Mouse (Mus musculus): ENCODE measurements around the gene Trpm3. TPM values are rescaled to one million over a fixed set of nuclear protein-coding genes. Genes with fewer than 3 reads are reported as not detected.

Gene Trpm3
- total and polyA plus RNA-seq, 2 experiments from 2014 or later = 19.1 to 64.7 TPM

DNA sequence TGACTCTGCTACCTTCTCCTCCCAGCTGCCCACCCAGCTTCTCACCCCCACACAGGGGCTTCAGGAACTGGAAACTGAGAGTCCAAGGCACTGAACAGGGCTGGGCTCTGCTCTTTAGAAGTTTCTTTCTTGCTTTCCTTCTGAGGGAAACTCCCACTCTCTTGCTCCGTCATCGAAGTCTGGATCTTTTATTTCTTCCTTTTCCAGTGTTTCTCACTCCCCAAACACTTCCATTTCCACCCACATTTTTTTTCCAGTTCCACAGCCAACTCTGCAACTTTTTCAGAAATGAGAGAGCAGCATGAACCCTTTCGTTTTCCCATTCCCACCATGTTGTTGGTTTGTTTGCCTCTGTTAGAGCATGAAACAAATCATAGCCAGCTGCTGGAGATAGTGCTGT is 650.9 kb downstream of the Trpm3 start:
- TF ChIP-seq CTCF (IDR thresholded peaks at IDR 0.05) = no peak
- Histone ChIP-seq H3K4me1 (ENCODE audit: insufficient read depth, low read length) (no peaks in the 10 kb centered on the region), H3K27me3 (ENCODE audit: insufficient read depth, low read length) (no peaks in the 10 kb centered on the region), H3K4me3 (ENCODE audit: low read depth, low read length) (no peak overlapping the region), H3K9me3 (ENCODE audit: low read length) (no peaks in the 10 kb centered on the region), H3K4me2 (ENCODE audit: low read depth, low read length, poor library complexity, severe bottlenecking) (no peak overlapping the region), H3K9ac (replicated peaks; ENCODE audit: low read length, poor library complexity, severe bottlenecking) (no peak overlapping the region), H3K36me3 (ENCODE audit: insufficient read depth, low read length) (no peaks in the 10 kb centered on the region), H3K27ac (ENCODE audit: low read depth, low read length) (no peak overlapping the region)
- ATAC-seq (ENCODE audit: low FRiP score) (no peak), DNase-seq (ENCODE audit: low spot score) (no peak)
- WGBS = 92% methylated on average over 3 of the region's 3 CpGs

- ATAC-seq (ENCODE audit: low FRiP score) = no peak
- no peak overlapping the region for H3K27ac ChIP-seq (ENCODE audit: low read depth, low read length)
- no peak for TF ChIP-seq CTCF (IDR thresholded peaks at IDR 0.05)
- no peaks in the 10 kb centered on the region for H3K36me3 ChIP-seq (ENCODE audit: insufficient read depth, low read length)
- H3K4me3 ChIP-seq (ENCODE audit: low read depth, low read length) = no peak overlapping the region
- H3K4me2 ChIP-seq (ENCODE audit: low read depth, low read length, poor library complexity, severe bottlenecking) = no peak overlapping the region
- no peaks in the 10 kb centered on the region for H3K9me3 ChIP-seq (ENCODE audit: low read length)
- no peak for DNase-seq (ENCODE audit: low spot score)
- WGBS = 94% methylated on average over 2 of the region's 2 CpGs
- no peaks in the 10 kb centered on the region for H3K4me1 ChIP-seq (ENCODE audit: insufficient read depth, low read length)
- H3K9ac ChIP-seq (replicated peaks; ENCODE audit: low read length, poor library complexity, severe bottlenecking) = no peak overlapping the region
- no peaks in the 10 kb centered on the region for H3K27me3 ChIP-seq (ENCODE audit: insufficient read depth, low read length)
These were observed 658.1 kb downstream of the Trpm3 start for GRCm38 (mm10) chr19:22796996-22797395.

- peak; percentile 23 for DNase-seq (ENCODE audit: low spot score)
These were observed 661.6 kb downstream of the Trpm3 start for GRCm38 (mm10) chr19:22800471-22800870.

GRCm38 (mm10) chr19:22803396-22803795 is 664.5 kb downstream of the Trpm3 start:
- Histone ChIP-seq H3K27me3 (ENCODE audit: insufficient read depth, low read length) (no peaks in the 10 kb centered on the region), H3K4me2 (ENCODE audit: low read depth, low read length, poor library complexity, severe bottlenecking) (no peak overlapping the region), H3K27ac (ENCODE audit: low read depth, low read length) (no peak overlapping the region), H3K4me1 (ENCODE audit: insufficient read depth, low read length) (no peaks in the 10 kb centered on the region), H3K4me3 (ENCODE audit: low read depth, low read length) (no peak overlapping the region), H3K9ac (replicated peaks; ENCODE audit: low read length, poor library complexity, severe bottlenecking) (no peak overlapping the region), H3K36me3 (ENCODE audit: insufficient read depth, low read length) (no peaks in the 10 kb centered on the region), H3K9me3 (ENCODE audit: low read length) (no peaks in the 10 kb centered on the region)
- DNase-seq (ENCODE audit: low spot score) (no peak), ATAC-seq (ENCODE audit: low FRiP score) (no peak)
- no peak for TF ChIP-seq CTCF (IDR thresholded peaks at IDR 0.05)

More at GRCm38 (mm10) chr19:22800471-22800870, 661.6 kb downstream of the Trpm3 start:
- Histone ChIP-seq H3K27ac (ENCODE audit: low read depth, low read length) (no peak overlapping the region), H3K27me3 (ENCODE audit: insufficient read depth, low read length) (no peaks in the 10 kb centered on the region), H3K9me3 (ENCODE audit: low read length) (no peaks in the 10 kb centered on the region), H3K4me2 (ENCODE audit: low read depth, low read length, poor library complexity, severe bottlenecking) (no peak overlapping the region), H3K36me3 (ENCODE audit: insufficient read depth, low read length) (no peaks in the 10 kb centered on the region), H3K9ac (replicated peaks; ENCODE audit: low read length, poor library complexity, severe bottlenecking) (no peak overlapping the region), H3K4me3 (ENCODE audit: low read depth, low read length) (no peak overlapping the region), H3K4me1 (ENCODE audit: insufficient read depth, low read length) (no peaks in the 10 kb centered on the region)
- WGBS = 35% methylated on average over 5 of the region's 5 CpGs
- no peak for ATAC-seq (ENCODE audit: low FRiP score)
- TF ChIP-seq CTCF (IDR thresholded peaks at IDR 0.05) = no peak

DNA sequence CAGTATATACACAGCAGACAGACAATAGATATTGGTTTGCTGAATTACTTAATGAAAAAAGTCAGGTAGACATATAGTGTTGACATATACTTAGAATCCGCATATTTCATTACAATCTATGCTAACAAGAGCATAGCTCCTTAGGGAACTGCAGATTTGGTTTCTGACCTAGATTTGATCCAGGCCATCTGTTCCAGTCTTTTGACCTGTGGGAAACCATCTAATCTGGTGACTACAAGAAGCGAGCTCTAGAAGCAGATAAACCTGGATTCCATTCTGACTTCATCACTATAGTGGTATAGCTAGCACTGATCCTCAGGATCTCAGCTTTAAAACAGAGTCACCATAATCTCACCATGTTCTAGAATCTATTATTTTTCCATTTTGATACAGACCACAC is 665.5 kb downstream of the Trpm3 start:
- Histone ChIP-seq H3K9me3 (ENCODE audit: low read length) (no peaks in the 10 kb centered on the region), H3K4me1 (ENCODE audit: insufficient read depth, low read length) (no peaks in the 10 kb centered on the region), H3K4me3 (ENCODE audit: low read depth, low read length) (no peak overlapping the region), H3K27ac (ENCODE audit: low read depth, low read length) (no peak overlapping the region), H3K27me3 (ENCODE audit: insufficient read depth, low read length) (no peaks in the 10 kb centered on the region), H3K9ac (replicated peaks; ENCODE audit: low read length, poor library complexity, severe bottlenecking) (no peak overlapping the region), H3K36me3 (ENCODE audit: insufficient read depth, low read length) (no peaks in the 10 kb centered on the region), H3K4me2 (ENCODE audit: low read depth, low read length, poor library complexity, severe bottlenecking) (no peak overlapping the region)
- ATAC-seq (ENCODE audit: low FRiP score) = no peak
- no peak for TF ChIP-seq CTCF (IDR thresholded peaks at IDR 0.05)
- WGBS = 79% methylated on average over 2 of the region's 2 CpGs
- DNase-seq (ENCODE audit: low spot score) = no peak

DNA sequence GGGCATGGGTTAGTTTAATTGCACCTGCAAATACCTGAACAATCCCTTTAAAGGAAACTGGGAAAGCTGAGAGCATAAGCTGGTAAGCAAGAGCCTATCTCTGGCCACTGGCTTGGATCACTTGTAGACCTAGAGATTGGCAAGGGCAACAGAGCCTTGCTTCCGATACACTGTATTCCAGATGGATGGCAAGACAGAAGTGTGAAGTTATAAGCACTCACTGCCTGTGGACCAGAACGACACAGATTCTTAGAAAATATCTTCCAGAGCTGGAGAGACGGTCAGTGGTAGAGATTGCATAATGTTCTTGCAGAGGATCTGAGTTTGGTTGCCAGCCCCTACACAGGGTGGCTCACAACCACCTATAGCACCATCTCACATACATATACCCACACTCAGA is 671.4 kb downstream of the Trpm3 start:
- WGBS = 91% methylated on average over 3 of the region's 3 CpGs
- no peak for TF ChIP-seq CTCF (IDR thresholded peaks at IDR 0.05)

More for the DNA sequence above, 671.4 kb downstream of the Trpm3 start:
- ATAC-seq (ENCODE audit: low FRiP score) (no peak), DNase-seq (ENCODE audit: low spot score) (no peak)
- Histone ChIP-seq H3K36me3 (ENCODE audit: insufficient read depth, low read length) (no peaks in the 10 kb centered on the region), H3K4me1 (ENCODE audit: insufficient read depth, low read length) (no peaks in the 10 kb centered on the region), H3K9ac (replicated peaks; ENCODE audit: low read length, poor library complexity, severe bottlenecking) (no peak overlapping the region), H3K4me3 (ENCODE audit: low read depth, low read length) (no peak overlapping the region), H3K27me3 (ENCODE audit: insufficient read depth, low read length) (no peaks in the 10 kb centered on the region), H3K4me2 (ENCODE audit: low read depth, low read length, poor library complexity, severe bottlenecking) (no peak overlapping the region), H3K9me3 (ENCODE audit: low read length) (no peaks in the 10 kb centered on the region), H3K27ac (ENCODE audit: low read depth, low read length) (no peak overlapping the region)
